Mouse (Mus musculus) neural tube, embryonic 13.5 days (tissue): ENCODE measurements around the gene Tmcc1. TPM values are rescaled to one million over a fixed set of nuclear protein-coding genes. Genes with fewer than 3 reads are reported as not detected.
"Not testable (repeated sequence)": the region's sequence is repeated elsewhere in the genome, so short reads cannot be mapped to it uniquely, and the experiment has no call there.

Experiments used
- ATAC-seq: fragments of 200-750 bp; cut with Nextera tagmentation; 2 replicates; pipeline ENCODE4 v1.8.0; 2017; ENCODE audit warnings: low read depth, mild to moderate bottlenecking, moderate TSS enrichment, moderate library complexity
- H3K27ac ChIP-seq: fragments of 300-500 bp; sonication (generic); replicated peaks from 2 replicates; pipeline ENCODE4 v1.5.1; 2015; ENCODE audit warnings: moderate library complexity, mild to moderate bottlenecking, inconsistent platforms
- H3K27me3 ChIP-seq: fragments of 300-500 bp; sonication (generic); 2 replicates; pipeline ENCODE4 v1.6.1; 2015; ENCODE audit warnings: mild to moderate bottlenecking, inconsistent platforms
- H3K36me3 ChIP-seq: fragments of 300-500 bp; sonication (generic); 2 replicates; pipeline ENCODE4 v1.6.1; 2015; ENCODE audit warnings: mild to moderate bottlenecking, inconsistent platforms
- H3K4me1 ChIP-seq: fragments of 300-500 bp; sonication (generic); replicated peaks from 2 replicates; pipeline ENCODE4 v1.6.1; 2015; ENCODE audit warnings: inconsistent platforms
- H3K4me2 ChIP-seq: fragments of 300-500 bp; sonication (generic); 2 replicates; pipeline ENCODE4 v1.6.1; 2015; ENCODE audit warnings: inconsistent platforms, mild to moderate bottlenecking, moderate library complexity
- H3K4me3 ChIP-seq: fragments of 300-500 bp; sonication (generic); 2 replicates; pipeline ENCODE4 v1.5.1; 2015; ENCODE audit warnings: mild to moderate bottlenecking, inconsistent platforms
- H3K9ac ChIP-seq: fragments of 300-500 bp; sonication (generic); 2 replicates; pipeline ENCODE4 v1.6.1; 2015; ENCODE audit warnings: moderate library complexity, mild to moderate bottlenecking, inconsistent platforms
- H3K9me3 ChIP-seq: fragments of 300-500 bp; sonication (generic); 2 replicates; pipeline ENCODE4 v1.6.1; 2016; ENCODE audit warnings: inconsistent platforms
- WGBS: fragments of 180-500 bp; shearing (Covaris S2); methylation state at CpG from one replicate; pipeline ENCODE4 v1.1.7; 2015; 5-methylcytosine and 5-hydroxymethylcytosine counted together
- polyA plus RNA-seq: library from polyadenylated mRNA; unstranded; fragments of >200 nt; fragmentation: Nextera tagmentation; extraction: Ambion mirVana; gene quantifications from 2 replicates; pipeline ENCODE4 v1.2.1, GENCODE M21; 2015

The Tmcc1 gene
- polyA plus RNA-seq, 1 experiment from 2014 or later = 32.1 TPM

- Histone ChIP-seq H3K36me3 (no peaks in the 10 kb centered on the region), H3K4me3 (no peak overlapping the region), H3K4me1 (peaks cover 18% of the 10 kb centered on the region), H3K27ac (no peak overlapping the region), H3K9me3 (no peaks in the 10 kb centered on the region), H3K4me2 (no peak overlapping the region), H3K9ac (no peak overlapping the region), H3K27me3 (no peaks in the 10 kb centered on the region)
- WGBS = 59% methylated on average over 2 of the region's 2 CpGs
- ATAC-seq = no peak
Observed at GRCm38 (mm10) chr6:116139143-116139856, 54.0 kb downstream of the Tmcc1 start.

- ATAC-seq = peak; percentile 47; the same call in 1 of the 2 replicates
- H3K4me1 ChIP-seq = peaks cover 6% of the 10 kb centered on the region
- no peaks in the 10 kb centered on the region for H3K27me3 ChIP-seq
- H3K27ac ChIP-seq = no peak overlapping the region
- H3K4me2 ChIP-seq = no peak overlapping the region
- peaks cover 6% of the 10 kb centered on the region for H3K36me3 ChIP-seq
- no peak overlapping the region for H3K9ac ChIP-seq
- no peaks in the 10 kb centered on the region for H3K9me3 ChIP-seq
- H3K4me3 ChIP-seq = no peak overlapping the region
- WGBS = 65% methylated on average over 7 of the region's 7 CpGs
Observed at GRCm38 (mm10) chr6:116135971-116136632, 57.2 kb downstream of the Tmcc1 start.

- Histone ChIP-seq H3K27ac (no peak overlapping the region), H3K4me1 (no peaks in the 10 kb centered on the region), H3K36me3 (peaks cover 6% of the 10 kb centered on the region), H3K27me3 (no peaks in the 10 kb centered on the region), H3K9ac (no peak overlapping the region), H3K4me3 (no peak overlapping the region), H3K9me3 (no peaks in the 10 kb centered on the region), H3K4me2 (no peak overlapping the region)
- no peak for ATAC-seq
- WGBS = 82% methylated on average over 8 of the region's 8 CpGs
Observed at GRCm38 (mm10) chr6:116133756-116134155, 59.5 kb downstream of the Tmcc1 start.

- WGBS = 95% methylated on average over 1 of the region's 1 CpGs
- no peak overlapping the region for H3K4me3 ChIP-seq
Observed at GRCm38 (mm10) chr6:116131771-116132170, 61.5 kb downstream of the Tmcc1 start.

GRCm38 (mm10) chr6:116128710-116129109 is 64.6 kb downstream of the Tmcc1 start:
- H3K9me3 ChIP-seq = no peaks in the 10 kb centered on the region
- H3K4me2 ChIP-seq = no peak overlapping the region
- H3K27me3 ChIP-seq = no peaks in the 10 kb centered on the region
- H3K27ac ChIP-seq = no peak overlapping the region
- ATAC-seq = no peak
- no peak overlapping the region for H3K9ac ChIP-seq
- 3% methylated on average over 1 of the region's 1 CpGs for WGBS
- peaks cover 3% of the 10 kb centered on the region for H3K36me3 ChIP-seq
- H3K4me3 ChIP-seq = no peak overlapping the region
- no peaks in the 10 kb centered on the region for H3K4me1 ChIP-seq

More at GRCm38 (mm10) chr6:116131771-116132170, 61.5 kb downstream of the Tmcc1 start:
- Histone ChIP-seq H3K27me3 (no peaks in the 10 kb centered on the region), H3K9ac (no peak overlapping the region), H3K27ac (no peak overlapping the region), H3K4me1 (no peaks in the 10 kb centered on the region), H3K4me2 (no peak overlapping the region), H3K9me3 (no peaks in the 10 kb centered on the region), H3K36me3 (peaks cover 6% of the 10 kb centered on the region)
- ATAC-seq = no peak

GRCm38 (mm10) chr6:116127918-116128443 is 65.3 kb downstream of the Tmcc1 start:
- ATAC-seq = no peak
- Histone ChIP-seq H3K4me2 (no peak overlapping the region), H3K9me3 (no peaks in the 10 kb centered on the region), H3K27me3 (no peaks in the 10 kb centered on the region), H3K4me1 (no peaks in the 10 kb centered on the region), H3K9ac (no peak overlapping the region), H3K27ac (no peak overlapping the region), H3K36me3 (peaks cover 2% of the 10 kb centered on the region; the same call in 1 of the 2 replicates), H3K4me3 (no peak overlapping the region)

GRCm38 (mm10) chr6:116126577-116126976 is 66.7 kb downstream of the Tmcc1 start:
- H3K9me3 ChIP-seq = no peaks in the 10 kb centered on the region
- no peak overlapping the region for H3K27ac ChIP-seq
- ATAC-seq = no peak
- H3K9ac ChIP-seq = no peak overlapping the region
- no peaks in the 10 kb centered on the region for H3K4me1 ChIP-seq
- H3K4me2 ChIP-seq = no peak overlapping the region
- peaks cover 15% of the 10 kb centered on the region for H3K36me3 ChIP-seq
- no peak overlapping the region for H3K4me3 ChIP-seq
- H3K27me3 ChIP-seq = no peaks in the 10 kb centered on the region

GRCm38 (mm10) chr6:116122881-116123280 is 70.4 kb downstream of the Tmcc1 start:
- no peaks in the 10 kb centered on the region for H3K4me1 ChIP-seq
- no peak for ATAC-seq
- no peak overlapping the region for H3K4me3 ChIP-seq
- H3K9me3 ChIP-seq = no peaks in the 10 kb centered on the region
- no peak overlapping the region for H3K27ac ChIP-seq
- no peak overlapping the region for H3K9ac ChIP-seq
- H3K36me3 ChIP-seq = peaks cover 18% of the 10 kb centered on the region
- no peaks in the 10 kb centered on the region for H3K27me3 ChIP-seq
- 80% methylated on average over 1 of the region's 1 CpGs for WGBS
- no peak overlapping the region for H3K4me2 ChIP-seq

GRCm38 (mm10) chr6:116119669-116120068 is 73.6 kb downstream of the Tmcc1 start:
- Histone ChIP-seq H3K4me2 (no peak overlapping the region), H3K4me1 (no peaks in the 10 kb centered on the region), H3K27me3 (no peaks in the 10 kb centered on the region), H3K9me3 (no peaks in the 10 kb centered on the region), H3K36me3 (peaks cover 18% of the 10 kb centered on the region), H3K9ac (no peak overlapping the region), H3K27ac (no peak overlapping the region), H3K4me3 (no peak overlapping the region)
- no peak for ATAC-seq
- WGBS = 71% methylated on average over 4 of the region's 4 CpGs

- not testable (repeated sequence) for H3K27ac ChIP-seq, H3K27me3 ChIP-seq, ATAC-seq, H3K4me1 ChIP-seq, H3K9ac ChIP-seq, H3K4me3 ChIP-seq, H3K9me3 ChIP-seq, H3K36me3 ChIP-seq, H3K4me2 ChIP-seq
- 88% methylated on average over 6 of the region's 6 CpGs for WGBS
Observed at GRCm38 (mm10) chr6:116116634-116117033, 76.7 kb downstream of the Tmcc1 start.

GRCm38 (mm10) chr6:116110588-116110987 is 82.7 kb downstream of the Tmcc1 start:
- H3K9ac ChIP-seq = no peak overlapping the region
- 87% methylated on average over 4 of the region's 4 CpGs for WGBS
- ATAC-seq = no peak
- H3K4me3 ChIP-seq = no peak overlapping the region
- no peak overlapping the region for H3K4me2 ChIP-seq
- H3K27ac ChIP-seq = no peak overlapping the region
- no peaks in the 10 kb centered on the region for H3K27me3 ChIP-seq
- H3K36me3 ChIP-seq = no peaks in the 10 kb centered on the region
- H3K4me1 ChIP-seq = peaks cover 24% of the 10 kb centered on the region
- H3K9me3 ChIP-seq = no peaks in the 10 kb centered on the region

- no peaks in the 10 kb centered on the region for H3K36me3 ChIP-seq
- no peaks in the 10 kb centered on the region for H3K9me3 ChIP-seq
- H3K4me1 ChIP-seq = peaks cover 42% of the 10 kb centered on the region
- peak overlapping the region; percentile 65 for H3K4me2 ChIP-seq
- H3K27me3 ChIP-seq = no peaks in the 10 kb centered on the region
- H3K27ac ChIP-seq = peak overlapping the region; percentile 94
- H3K4me3 ChIP-seq = peak overlapping the region; percentile 59
- ATAC-seq = peak; percentile 99
- 1% methylated on average over 29 of the region's 29 CpGs for WGBS
- H3K9ac ChIP-seq = peak overlapping the region; percentile 81
Observed at GRCm38 (mm10) chr6:116107471-116108358, 85.6 kb downstream of the Tmcc1 start.
